Mouse (Mus musculus) 3T3-L1 (cell line): ENCODE results near the gene Gm10337.

Source experiments
- DNase-seq: peaks from one replicate; pipeline ENCODE4 v3.0.0-alpha.2; 2015; ENCODE audit warnings: low read depth, low spot score

Gm10337 gene

GRCm38 (mm10) chr15:102552599-102552998 lies 49.1 kb downstream of the Gm10337 start:
- DNase-seq: no peak
